Mouse (Mus musculus): Measurements from ENCODE around the gene Ccdc163. TPM values are rescaled to one million over a fixed set of nuclear protein-coding genes. Genes with fewer than 3 reads are reported as not detected.

Gene Ccdc163
- polyA plus RNA-seq, 1 experiment from 2014 or later, result 25.1 TPM

GRCm38 (mm10) chr4:116769060-116769459, 60.8 kb downstream of the Ccdc163 start:
- H3K4me2 ChIP-seq, result no peak overlapping the region
- no peak overlapping the region for H3K27ac ChIP-seq (ENCODE audit: low read depth, low read length)
- ATAC-seq (replicated peaks; ENCODE audit: low FRiP score) (no peak), DNase-seq (ENCODE audit: low spot score) (no peak)
- H3K36me3 ChIP-seq (ENCODE audit: control insufficient read depth, insufficient read depth, low read length), result no peaks in the 10 kb centered on the region
- no peaks in the 10 kb centered on the region for H3K4me1 ChIP-seq (replicated peaks; ENCODE audit: control insufficient read depth, insufficient read depth, low read length)
- H3K4me3 ChIP-seq (ENCODE audit: low read depth, low read length), result no peak overlapping the region
- H3K9ac ChIP-seq (ENCODE audit: low read depth, low read length), result no peak overlapping the region
- H3K27me3 ChIP-seq (replicated peaks; ENCODE audit: control insufficient read depth, insufficient read depth, low read length), result no peaks in the 10 kb centered on the region
- H3K9me3 ChIP-seq (ENCODE audit: control insufficient read depth, low read length), result no peaks in the 10 kb centered on the region

- DNase-seq (ENCODE audit: low spot score) (no peak), ATAC-seq (replicated peaks; ENCODE audit: low FRiP score) (no peak)
- no peak overlapping the region for H3K27ac ChIP-seq (ENCODE audit: low read depth, low read length)
- no peaks in the 10 kb centered on the region for H3K9me3 ChIP-seq (ENCODE audit: control insufficient read depth, low read length)
- H3K36me3 ChIP-seq (ENCODE audit: control insufficient read depth, insufficient read depth, low read length), result no peaks in the 10 kb centered on the region
- H3K4me3 ChIP-seq (ENCODE audit: low read depth, low read length), result no peak overlapping the region
- 81% methylated on average over 5 of the region's 5 CpGs for WGBS
- no peaks in the 10 kb centered on the region for H3K4me1 ChIP-seq (replicated peaks; ENCODE audit: control insufficient read depth, insufficient read depth, low read length)
- H3K9ac ChIP-seq (ENCODE audit: low read depth, low read length), result no peak overlapping the region
- H3K4me2 ChIP-seq, result no peak overlapping the region
- no peaks in the 10 kb centered on the region for H3K27me3 ChIP-seq (replicated peaks; ENCODE audit: control insufficient read depth, insufficient read depth, low read length)
Observed at GRCm38 (mm10) chr4:116776391-116776790, 68.1 kb downstream of the Ccdc163 start.

GRCm38 (mm10) chr4:116777079-116777478, 68.8 kb downstream of the Ccdc163 start:
- DNase-seq (ENCODE audit: low spot score), result no peak
- Histone ChIP-seq H3K4me1 (replicated peaks; ENCODE audit: control insufficient read depth, insufficient read depth, low read length) (no peaks in the 10 kb centered on the region; the same call in 1 of the 2 replicates), H3K4me3 (ENCODE audit: low read depth, low read length) (no peak overlapping the region), H3K4me2 (no peak overlapping the region), H3K36me3 (ENCODE audit: control insufficient read depth, insufficient read depth, low read length) (no peaks in the 10 kb centered on the region), H3K9me3 (ENCODE audit: control insufficient read depth, low read length) (no peaks in the 10 kb centered on the region), H3K9ac (ENCODE audit: low read depth, low read length) (no peak overlapping the region), H3K27me3 (replicated peaks; ENCODE audit: control insufficient read depth, insufficient read depth, low read length) (no peaks in the 10 kb centered on the region), H3K27ac (ENCODE audit: low read depth, low read length) (no peak overlapping the region)
- 80% methylated on average over 3 of the region's 3 CpGs for WGBS
- ATAC-seq (replicated peaks; ENCODE audit: low FRiP score), result no peak

GRCm38 (mm10) chr4:116780541-116780940, 72.2 kb downstream of the Ccdc163 start:
- Histone ChIP-seq H3K9ac (ENCODE audit: low read depth, low read length) (no peak overlapping the region), H3K4me2 (no peak overlapping the region), H3K27me3 (replicated peaks; ENCODE audit: control insufficient read depth, insufficient read depth, low read length) (no peaks in the 10 kb centered on the region), H3K4me1 (replicated peaks; ENCODE audit: control insufficient read depth, insufficient read depth, low read length) (no peaks in the 10 kb centered on the region; the same call in 1 of the 2 replicates), H3K27ac (ENCODE audit: low read depth, low read length) (no peak overlapping the region), H3K36me3 (ENCODE audit: control insufficient read depth, insufficient read depth, low read length) (no peaks in the 10 kb centered on the region), H3K9me3 (ENCODE audit: control insufficient read depth, low read length) (no peaks in the 10 kb centered on the region), H3K4me3 (ENCODE audit: low read depth, low read length) (no peak overlapping the region)
- no peak for ATAC-seq (replicated peaks; ENCODE audit: low FRiP score)
- 67% methylated on average over 2 of the region's 2 CpGs for WGBS
- DNase-seq (ENCODE audit: low spot score), result no peak

- Histone ChIP-seq H3K9me3 (ENCODE audit: control insufficient read depth, low read length) (no peaks in the 10 kb centered on the region), H3K9ac (ENCODE audit: low read depth, low read length) (no peak overlapping the region), H3K4me3 (ENCODE audit: low read depth, low read length) (no peak overlapping the region), H3K27me3 (replicated peaks; ENCODE audit: control insufficient read depth, insufficient read depth, low read length) (no peaks in the 10 kb centered on the region), H3K4me2 (no peak overlapping the region), H3K36me3 (ENCODE audit: control insufficient read depth, insufficient read depth, low read length) (no peaks in the 10 kb centered on the region; the same call in 1 of the 2 replicates), H3K27ac (ENCODE audit: low read depth, low read length) (no peak overlapping the region), H3K4me1 (replicated peaks; ENCODE audit: control insufficient read depth, insufficient read depth, low read length) (no peaks in the 10 kb centered on the region; the same call in 1 of the 2 replicates)
- no peak for ATAC-seq (replicated peaks; ENCODE audit: low FRiP score)
- DNase-seq (ENCODE audit: low spot score), result no peak
- 37% methylated on average over 2 of the region's 2 CpGs for WGBS
Observed at GRCm38 (mm10) chr4:116781366-116781765, 73.1 kb downstream of the Ccdc163 start.

GRCm38 (mm10) chr4:116782171-116782570, 73.9 kb downstream of the Ccdc163 start:
- H3K9ac ChIP-seq (ENCODE audit: low read depth, low read length), result no peak overlapping the region

GRCm38 (mm10) chr4:116786587-116786986, 78.3 kb downstream of the Ccdc163 start:
- Histone ChIP-seq H3K4me2 (no peak overlapping the region), H3K9me3 (ENCODE audit: control insufficient read depth, low read length) (no peaks in the 10 kb centered on the region), H3K4me3 (ENCODE audit: low read depth, low read length) (no peak overlapping the region), H3K27ac (ENCODE audit: low read depth, low read length) (no peak overlapping the region), H3K36me3 (ENCODE audit: control insufficient read depth, insufficient read depth, low read length) (no peaks in the 10 kb centered on the region; the same call in 1 of the 2 replicates), H3K4me1 (replicated peaks; ENCODE audit: control insufficient read depth, insufficient read depth, low read length) (no peaks in the 10 kb centered on the region; the same call in 1 of the 2 replicates), H3K9ac (ENCODE audit: low read depth, low read length) (no peak overlapping the region), H3K27me3 (replicated peaks; ENCODE audit: control insufficient read depth, insufficient read depth, low read length) (no peaks in the 10 kb centered on the region)
- DNase-seq (ENCODE audit: low spot score), result no peak
- 80% methylated on average over 1 of the region's 1 CpGs for WGBS
- no peak for ATAC-seq (replicated peaks; ENCODE audit: low FRiP score)

More at GRCm38 (mm10) chr4:116782171-116782570, 73.9 kb downstream of the Ccdc163 start:
- Histone ChIP-seq H3K4me1 (replicated peaks; ENCODE audit: control insufficient read depth, insufficient read depth, low read length) (no peaks in the 10 kb centered on the region; the same call in 1 of the 2 replicates), H3K36me3 (ENCODE audit: control insufficient read depth, insufficient read depth, low read length) (no peaks in the 10 kb centered on the region; the same call in 1 of the 2 replicates), H3K4me2 (no peak overlapping the region), H3K9me3 (ENCODE audit: control insufficient read depth, low read length) (no peaks in the 10 kb centered on the region), H3K27me3 (replicated peaks; ENCODE audit: control insufficient read depth, insufficient read depth, low read length) (no peaks in the 10 kb centered on the region), H3K27ac (ENCODE audit: low read depth, low read length) (no peak overlapping the region), H3K4me3 (ENCODE audit: low read depth, low read length) (no peak overlapping the region)
- DNase-seq (ENCODE audit: low spot score) (no peak), ATAC-seq (replicated peaks; ENCODE audit: low FRiP score) (no peak)
- 51% methylated on average over 8 of the region's 8 CpGs for WGBS

- H3K9me3 ChIP-seq (ENCODE audit: control insufficient read depth, low read length), result no peaks in the 10 kb centered on the region
- H3K27ac ChIP-seq (ENCODE audit: low read depth, low read length), result peak overlapping the region; percentile 25; the same call in 1 of the 2 replicates
- no peaks in the 10 kb centered on the region; the same call in 1 of the 2 replicates for H3K4me1 ChIP-seq (replicated peaks; ENCODE audit: control insufficient read depth, insufficient read depth, low read length)
- no peaks in the 10 kb centered on the region for H3K27me3 ChIP-seq (replicated peaks; ENCODE audit: control insufficient read depth, insufficient read depth, low read length)
- ATAC-seq (replicated peaks; ENCODE audit: low FRiP score) (no peak), DNase-seq (ENCODE audit: low spot score) (no peak)
- WGBS, result 34% methylated on average over 7 of the region's 7 CpGs
- no peak overlapping the region for H3K4me2 ChIP-seq
- H3K36me3 ChIP-seq (ENCODE audit: control insufficient read depth, insufficient read depth, low read length), result no peaks in the 10 kb centered on the region; the same call in 1 of the 2 replicates
- peak overlapping the region; percentile 37; the same call in 1 of the 2 replicates for H3K9ac ChIP-seq (ENCODE audit: low read depth, low read length)
- H3K4me3 ChIP-seq (ENCODE audit: low read depth, low read length), result no peak overlapping the region
Observed at GRCm38 (mm10) chr4:116787985-116788760, 79.9 kb downstream of the Ccdc163 start.

- H3K36me3 ChIP-seq (ENCODE audit: control insufficient read depth, insufficient read depth, low read length), result no peaks in the 10 kb centered on the region; the same call in 1 of the 2 replicates
- 13% methylated on average over 3 of the region's 3 CpGs for WGBS
- no peak overlapping the region for H3K4me3 ChIP-seq (ENCODE audit: low read depth, low read length)
- no peaks in the 10 kb centered on the region for H3K27me3 ChIP-seq (replicated peaks; ENCODE audit: control insufficient read depth, insufficient read depth, low read length)
- no peak overlapping the region for H3K9ac ChIP-seq (ENCODE audit: low read depth, low read length)
- peak overlapping the region; percentile 25; the same call in 1 of the 2 replicates for H3K27ac ChIP-seq (ENCODE audit: low read depth, low read length)
- no peaks in the 10 kb centered on the region; the same call in 1 of the 2 replicates for H3K4me1 ChIP-seq (replicated peaks; ENCODE audit: control insufficient read depth, insufficient read depth, low read length)
- DNase-seq (ENCODE audit: low spot score), result peak; percentile 47
- H3K9me3 ChIP-seq (ENCODE audit: control insufficient read depth, low read length), result no peaks in the 10 kb centered on the region
- H3K4me2 ChIP-seq, result no peak overlapping the region
- 0 out of 2 replicates have a peak, but pooled peaks have one; percentile 45 for ATAC-seq (replicated peaks; ENCODE audit: low FRiP score)
Observed at GRCm38 (mm10) chr4:116788956-116789355, 80.6 kb downstream of the Ccdc163 start.
